Mouse (Mus musculus) ES-E14 (cell line): ENCODE measurements around the gene Snrpd2.

ENCODE experiments used
- CHD2 ChIP-seq: IDR thresholded peaks from 2 replicates; pipeline ENCODE4 v1.6.1; 2014; ENCODE audit warnings: mild to moderate bottlenecking, low read depth, low read length, inconsistent platforms
- HCFC1 ChIP-seq: IDR thresholded peaks from 2 replicates; pipeline ENCODE4 v1.6.1; 2012; ENCODE audit warnings: low read length, inconsistent platforms, borderline replicate concordance; ENCODE audit not compliant: insufficient read depth
- MAFK ChIP-seq: IDR thresholded peaks from 2 replicates; pipeline ENCODE4 v1.6.1; 2014; ENCODE audit warnings: mild to moderate bottlenecking, low read depth, low read length, inconsistent platforms; ENCODE audit not compliant: insufficient read depth
- ZC3H11A ChIP-seq: IDR thresholded peaks from 2 replicates; pipeline ENCODE4 v1.6.1; 2012; ENCODE audit warnings: low read depth, mild to moderate bottlenecking, inconsistent platforms, low read length, borderline replicate concordance

DNA sequence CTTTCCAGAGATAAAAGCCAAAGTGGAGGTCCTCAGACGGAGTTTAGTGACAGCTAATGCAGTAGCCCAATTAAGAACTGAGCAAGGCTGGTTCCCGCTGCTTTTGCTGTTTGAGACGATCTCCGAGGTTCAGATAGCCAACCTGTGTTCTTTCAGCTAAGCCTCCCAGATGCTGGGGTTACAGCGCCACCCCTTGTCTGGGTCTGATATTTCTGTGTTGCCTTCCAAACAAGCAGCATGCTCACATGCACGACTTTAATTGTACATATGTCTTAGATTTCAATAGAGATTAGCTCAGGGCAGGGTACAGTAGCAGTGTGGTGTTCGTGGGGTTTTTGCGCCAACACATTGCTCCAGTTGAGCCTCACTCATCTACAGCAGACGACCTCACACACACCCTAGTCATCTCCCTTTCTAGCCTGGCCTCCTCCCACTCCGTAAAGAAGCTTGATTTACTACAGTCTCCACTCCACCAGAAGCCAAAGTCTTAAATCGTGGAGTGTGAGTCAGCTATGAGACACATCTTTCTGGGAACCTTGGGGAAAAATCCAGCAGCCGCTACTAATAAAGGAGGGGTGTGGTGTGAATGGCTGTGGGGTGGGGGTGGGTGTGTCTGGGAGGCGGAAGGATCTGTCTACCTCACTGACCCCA is 6.4 kb downstream of the Snrpd2 start:
- TF ChIP-seq CHD2 (no peak), MAFK (no peak), HCFC1 (no peak), ZC3H11A (no peak)
